Mouse (Mus musculus): ENCODE data around the gene Rasgrf2. TPM values are rescaled to one million over a fixed set of nuclear protein-coding genes. Genes with fewer than 3 reads are reported as not detected.

Gene Rasgrf2
- polyA plus RNA-seq, 1 experiment from 2014 or later = not detected

DNA sequence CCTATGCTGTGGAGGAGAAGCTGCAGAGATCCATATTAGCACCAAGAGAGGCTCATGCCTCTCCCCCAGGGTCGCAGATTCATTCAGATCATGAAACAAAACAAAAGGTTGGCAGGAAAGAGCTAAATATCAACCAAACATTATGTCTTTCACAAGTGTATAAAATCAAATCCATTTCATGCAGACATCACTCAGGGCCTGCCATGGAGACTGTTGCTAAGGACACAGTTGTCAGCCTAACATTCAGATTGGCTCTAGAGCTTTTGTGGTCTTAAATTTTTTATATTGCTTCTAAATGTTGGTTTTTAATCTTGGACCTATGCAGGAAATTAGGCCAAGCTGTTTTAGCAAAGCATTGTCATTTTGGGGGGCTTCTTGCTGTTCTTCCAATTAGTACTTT lies 262.9 kb downstream of the Rasgrf2 start:
- no peaks in the 10 kb centered on the region for H3K4me1 ChIP-seq (ENCODE audit: control insufficient read depth, insufficient read depth, low read length)
- no peaks in the 10 kb centered on the region for H3K27me3 ChIP-seq (ENCODE audit: control insufficient read depth, insufficient read depth, low read length)
- H3K27ac ChIP-seq (ENCODE audit: low read depth, low read length) = no peak overlapping the region
- DNase-seq (ENCODE audit: low spot score, missing footprints) (no peak), ATAC-seq (ENCODE audit: low FRiP score) (no peak)
- 77% methylated on average over 1 of the region's 1 CpGs for WGBS
- no peaks in the 10 kb centered on the region for H3K9me3 ChIP-seq (ENCODE audit: control insufficient read depth, low read length)
- no peak overlapping the region for H3K4me3 ChIP-seq (ENCODE audit: low read depth, low read length)
- H3K36me3 ChIP-seq (ENCODE audit: control insufficient read depth, insufficient read depth, low read length) = no peaks in the 10 kb centered on the region
- H3K9ac ChIP-seq (ENCODE audit: low read length) = no peak overlapping the region
- H3K4me2 ChIP-seq = no peak overlapping the region

DNA sequence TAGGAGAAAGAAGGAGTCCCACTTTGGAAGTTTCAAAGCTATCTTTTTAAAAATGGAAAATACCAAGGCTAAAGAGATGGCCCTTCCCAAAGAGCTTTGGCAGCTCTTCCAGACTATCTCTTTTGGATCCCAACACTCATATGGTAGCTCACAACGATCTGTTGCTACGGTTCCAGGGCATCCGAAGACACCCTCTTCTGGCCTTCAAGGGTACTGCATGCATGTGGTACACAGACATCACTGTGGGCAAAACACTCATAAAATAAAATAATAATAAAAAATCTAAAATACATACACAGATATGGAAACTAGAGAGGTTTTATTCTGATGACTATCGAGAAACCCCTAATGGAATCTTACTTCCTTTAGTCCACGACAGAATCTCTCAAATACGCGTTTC lies 272.6 kb downstream of the Rasgrf2 start:
- Histone ChIP-seq H3K4me1 (ENCODE audit: control insufficient read depth, insufficient read depth, low read length) (no peaks in the 10 kb centered on the region), H3K4me2 (no peak overlapping the region), H3K9me3 (ENCODE audit: control insufficient read depth, low read length) (no peaks in the 10 kb centered on the region), H3K4me3 (ENCODE audit: low read depth, low read length) (no peak overlapping the region), H3K27ac (ENCODE audit: low read depth, low read length) (no peak overlapping the region), H3K27me3 (ENCODE audit: control insufficient read depth, insufficient read depth, low read length) (no peaks in the 10 kb centered on the region), H3K9ac (ENCODE audit: low read length) (no peak overlapping the region), H3K36me3 (ENCODE audit: control insufficient read depth, insufficient read depth, low read length) (no peaks in the 10 kb centered on the region)
- WGBS = 82% methylated on average over 7 of the region's 7 CpGs
- no peak for DNase-seq (ENCODE audit: low spot score, missing footprints)
- no peak for ATAC-seq (ENCODE audit: low FRiP score)

DNA sequence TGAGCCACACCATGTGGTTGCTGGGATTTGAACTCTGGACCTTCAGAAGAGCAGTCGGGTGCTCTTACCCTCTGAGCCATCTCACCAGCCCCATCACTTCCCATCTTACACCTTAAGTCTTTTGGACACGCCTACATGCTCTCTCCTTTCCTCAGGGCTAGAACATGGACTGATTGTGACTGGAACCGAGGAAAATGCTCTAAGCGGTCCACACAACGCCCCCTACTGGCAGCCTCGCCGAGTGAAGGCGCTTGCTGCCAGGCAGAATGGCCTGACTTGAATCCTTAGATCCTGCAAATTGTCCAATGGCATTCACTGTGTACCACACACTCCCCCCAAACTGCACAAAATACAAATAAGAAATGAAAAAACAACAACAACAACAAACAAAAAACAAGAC lies 274.0 kb downstream of the Rasgrf2 start:
- H3K27ac ChIP-seq (ENCODE audit: low read depth, low read length) = no peak overlapping the region
- no peak for DNase-seq (ENCODE audit: low spot score, missing footprints)
- WGBS = 75% methylated on average over 8 of the region's 8 CpGs
- H3K9me3 ChIP-seq (ENCODE audit: control insufficient read depth, low read length) = no peaks in the 10 kb centered on the region
- no peak overlapping the region for H3K9ac ChIP-seq (ENCODE audit: low read length)
- H3K4me3 ChIP-seq (ENCODE audit: low read depth, low read length) = no peak overlapping the region
- no peaks in the 10 kb centered on the region for H3K36me3 ChIP-seq (ENCODE audit: control insufficient read depth, insufficient read depth, low read length)
- no peak for ATAC-seq (ENCODE audit: low FRiP score)
- no peaks in the 10 kb centered on the region for H3K27me3 ChIP-seq (ENCODE audit: control insufficient read depth, insufficient read depth, low read length)
- H3K4me2 ChIP-seq = no peak overlapping the region
- no peaks in the 10 kb centered on the region for H3K4me1 ChIP-seq (ENCODE audit: control insufficient read depth, insufficient read depth, low read length)

DNA sequence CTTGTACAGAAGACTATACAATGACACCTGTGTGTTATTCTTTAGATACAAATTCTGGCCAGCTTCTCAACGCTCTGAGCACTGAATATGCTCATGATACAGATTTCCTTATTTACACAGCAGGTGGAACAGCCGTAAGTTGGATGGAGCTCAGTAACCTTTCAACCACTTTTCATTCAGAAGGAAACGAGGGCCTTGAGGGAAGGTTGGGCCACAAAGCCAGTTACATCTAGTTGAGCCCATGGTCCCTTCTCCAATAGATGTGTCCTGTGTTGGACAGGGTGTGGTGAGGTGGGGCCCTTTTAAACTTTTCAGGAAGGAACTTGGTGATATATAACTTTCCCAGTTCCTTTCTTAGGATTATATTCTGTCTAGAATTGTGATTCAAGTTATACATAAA lies 277.0 kb downstream of the Rasgrf2 start:
- H3K4me3 ChIP-seq (ENCODE audit: low read depth, low read length) = no peak overlapping the region
- ATAC-seq (ENCODE audit: low FRiP score) (no peak), DNase-seq (ENCODE audit: low spot score, missing footprints) (no peak)
- no peaks in the 10 kb centered on the region for H3K36me3 ChIP-seq (ENCODE audit: control insufficient read depth, insufficient read depth, low read length)
- no peak overlapping the region for H3K27ac ChIP-seq (ENCODE audit: low read depth, low read length)
- no peak overlapping the region for H3K9ac ChIP-seq (ENCODE audit: low read length)
- H3K4me2 ChIP-seq = no peak overlapping the region
- no peaks in the 10 kb centered on the region for H3K9me3 ChIP-seq (ENCODE audit: control insufficient read depth, low read length)
- H3K27me3 ChIP-seq (ENCODE audit: control insufficient read depth, insufficient read depth, low read length) = no peaks in the 10 kb centered on the region
- WGBS = 82% methylated on average over 3 of the region's 3 CpGs
- no peaks in the 10 kb centered on the region for H3K4me1 ChIP-seq (ENCODE audit: control insufficient read depth, insufficient read depth, low read length)

Other genes with a start within 250 kb of the Rasgrf2 start
- gene Gm20379, start 174.3 kb upstream of the Rasgrf2 start, polyA plus RNA-seq (2014; fragmentation: Nextera tagmentation; extraction: Ambion mirVana) = 0.74 and 0.80 TPM in 2 replicates
- 25.3 and 25.8 TPM in 2 replicates for gene Dhfr, start 223.1 kb upstream of the Rasgrf2 start, polyA plus RNA-seq (2014; fragmentation: Nextera tagmentation; extraction: Ambion mirVana)
- 35.3 and 41.2 TPM in 2 replicates for gene Msh3, start 223.3 kb upstream of the Rasgrf2 start, polyA plus RNA-seq (2014; fragmentation: Nextera tagmentation; extraction: Ambion mirVana)

Data from midbrain, embryonic 11.5 days (tissue).